Comparison of ENCODE assay signal across 8 mouse cellular contexts in the genomic region with DNA sequence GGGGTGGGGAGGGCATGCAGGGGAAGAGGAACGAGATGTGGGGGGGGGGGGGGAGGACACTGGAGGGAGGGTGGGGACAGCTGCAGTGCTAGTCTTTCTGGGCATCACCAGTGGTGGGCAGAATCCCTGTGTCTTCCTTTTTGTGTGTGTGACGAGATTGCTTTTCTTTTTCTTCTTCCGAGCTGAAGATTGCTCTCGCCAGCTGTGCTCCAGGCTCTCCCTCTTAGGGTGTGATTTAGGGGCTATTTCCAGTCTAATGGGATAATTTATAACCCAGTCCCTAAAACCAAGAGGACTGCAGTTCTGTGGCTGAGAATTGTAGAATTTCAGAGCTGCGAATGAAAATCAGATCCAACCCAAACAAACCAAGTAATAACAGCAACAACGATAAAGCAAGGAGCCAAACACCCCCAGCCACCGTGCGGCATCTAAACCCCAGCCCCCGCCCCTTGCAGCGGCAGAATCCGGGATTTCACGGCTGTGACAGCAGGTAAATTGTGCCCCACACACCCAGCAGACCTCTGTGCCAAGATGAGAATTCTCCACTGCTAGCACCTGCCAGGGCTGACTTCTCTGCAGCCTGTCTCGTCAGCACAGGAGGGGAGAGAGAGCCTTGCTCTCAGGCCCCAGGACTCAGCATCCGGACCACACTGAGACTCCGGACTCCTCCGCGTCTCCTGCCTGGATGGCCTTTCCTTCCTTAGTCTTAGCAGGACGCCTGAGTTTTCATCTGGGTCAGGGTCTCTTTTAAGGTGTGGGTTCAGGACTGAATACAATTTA.
DNase-seq lines count a peak whose midpoint lies in the region; ATAC-seq and TF ChIP-seq lines count a peak whose summit lies in the region.

No protein-coding gene starts in this region.

- peak; percentile 60 to 62 for DNase-seq in cerebellum, adult 2 months
- DNase-seq in cerebellum, adult 11-12 months, result no peak
- peak; percentile 61 for DNase-seq in forebrain, embryonic 11.5 days (ENCODE audit: low spot score)
- DNase-seq in kidney, postnatal 10 days, result peak; percentile 52
- DNase-seq in right cerebral cortex, postnatal 4 days, result no peak
- DNase-seq in urinary bladder, postnatal 10 days (ENCODE audit: low spot score), result no peak

- TF ChIP-seq POLR2A in cerebellum, adult 2 months (IDR thresholded peaks at IDR 0.05; ENCODE audit: borderline replicate concordance, insufficient read depth, low read length), result no peak

- H3K36me3 ChIP-seq in E14TG2a.4 (ENCODE audit: insufficient read depth, low read length), result no peaks in the 10 kb centered on the region
- no peaks in the 10 kb centered on the region for H3K36me3 ChIP-seq in forebrain, embryonic 11.5 days (ENCODE audit: control insufficient read depth, insufficient read depth, low read length)
- no peaks in the 10 kb centered on the region for H3K36me3 ChIP-seq in neural tube, embryonic 13.5 days

- H3K4me1 ChIP-seq in cerebellum, adult 2 months (ENCODE audit: control insufficient read depth, insufficient read depth, low read length), result no peaks in the 10 kb centered on the region
- H3K4me1 ChIP-seq in E14TG2a.4 (replicated peaks; ENCODE audit: low read depth, low read length), result peaks cover 84% of the 10 kb centered on the region
- peaks cover 18% of the 10 kb centered on the region for H3K4me1 ChIP-seq in forebrain, embryonic 11.5 days (replicated peaks; ENCODE audit: control insufficient read depth, insufficient read depth, low read length)
- H3K4me1 ChIP-seq in neural tube, embryonic 13.5 days (replicated peaks), result peaks cover 52% of the 10 kb centered on the region

- ATAC-seq in forebrain, embryonic 11.5 days (replicated peaks; ENCODE audit: low FRiP score), result 0 out of 2 replicates have a peak, but pooled peaks have one; percentile 13
- ATAC-seq in neural tube, embryonic 13.5 days (ENCODE audit: low read depth), result peak; percentile 60

- peak overlapping the region; percentile 51 for H3K9ac ChIP-seq in forebrain, embryonic 11.5 days (ENCODE audit: low read length)
- H3K9ac ChIP-seq in neural tube, embryonic 13.5 days, result peak overlapping the region; percentile 68

- H3K4me2 ChIP-seq in forebrain, embryonic 11.5 days (ENCODE audit: low read depth, low read length, severe bottlenecking), result peak overlapping the region; percentile 57
- peak overlapping the region; percentile 56 for H3K4me2 ChIP-seq in neural tube, embryonic 13.5 days

- H3K27ac ChIP-seq in cerebellum, adult 2 months (ENCODE audit: insufficient read depth, low read length), result no peak overlapping the region
- no peak overlapping the region for H3K27ac ChIP-seq in forebrain, embryonic 11.5 days (ENCODE audit: low read depth, low read length)
- peak overlapping the region; percentile 66 for H3K27ac ChIP-seq in neural tube, embryonic 13.5 days (replicated peaks)

- H3K27me3 ChIP-seq in cerebellum, adult 2 months (ENCODE audit: control insufficient read depth, insufficient read depth, low read length), result no peaks in the 10 kb centered on the region; the same call in 1 of the 2 replicates
- peaks cover 23% of the 10 kb centered on the region for H3K27me3 ChIP-seq in E14TG2a.4 (ENCODE audit: insufficient read depth, low read length)
- H3K27me3 ChIP-seq in forebrain, embryonic 11.5 days (ENCODE audit: control insufficient read depth, insufficient read depth, low read length), result peaks cover 2% of the 10 kb centered on the region; the same call in 1 of the 2 replicates
- H3K27me3 ChIP-seq in neural tube, embryonic 13.5 days, result 0 out of 2 replicates have a peak, but pooled peaks cover 3% of the 10 kb centered on the region

- WGBS in cerebellum, adult 2 months, result 5% methylated on average over 18 of the region's 18 CpGs
- under 1% methylated on average over 17 of the region's 18 CpGs for WGBS in forebrain, embryonic 11.5 days
- WGBS in neural tube, embryonic 13.5 days, result under 1% methylated on average over 18 of the region's 18 CpGs

- TF ChIP-seq CTCF in cerebellum, adult 2 months (IDR thresholded peaks at IDR 0.05; ENCODE audit: borderline replicate concordance, insufficient read depth, low read depth, low read length), result no peak
- TF ChIP-seq CTCF in E14TG2a.4 (conservative IDR thresholded peaks at IDR 0.05; ENCODE audit: low read length), result no peak

- H3K4me3 ChIP-seq in cerebellum, adult 2 months (replicated peaks; ENCODE audit: insufficient read depth, low read depth, low read length), result peak overlapping the region; percentile 4
- H3K4me3 ChIP-seq in E14TG2a.4 (replicated peaks; ENCODE audit: low read length), result peak overlapping the region; percentile 68
- H3K4me3 ChIP-seq in forebrain, embryonic 11.5 days (ENCODE audit: low read depth, low read length), result peak overlapping the region; percentile 24
- peak overlapping the region; percentile 28 for H3K4me3 ChIP-seq in neural tube, embryonic 13.5 days

- no peaks in the 10 kb centered on the region for H3K9me3 ChIP-seq in E14TG2a.4 (ENCODE audit: low read length)
- H3K9me3 ChIP-seq in forebrain, embryonic 11.5 days (ENCODE audit: control insufficient read depth, low read length), result no peaks in the 10 kb centered on the region
- no peaks in the 10 kb centered on the region for H3K9me3 ChIP-seq in neural tube, embryonic 13.5 days

Comparison
In these comparisons a context has a peak if more than half of its experiments do, and no peak if none do; other contexts are left out.
1. DNase-seq: peak in cerebellum, adult 2 months (2 of 2), forebrain, embryonic 11.5 days (single experiment) and kidney, postnatal 10 days (single experiment); none in cerebellum, adult 11-12 months (single experiment), right cerebral cortex, postnatal 4 days (single experiment) and urinary bladder, postnatal 10 days (single experiment).
2. H3K4me3 ChIP-seq: peak in every context shown above with its lines; median percentile 68 in E14TG2a.4; 28 in neural tube, embryonic 13.5 days; 24 in forebrain, embryonic 11.5 days; 4 in cerebellum, adult 2 months.